Mouse (Mus musculus): Measurements from ENCODE around the gene Hsd17b7. TPM values are rescaled to one million over a fixed set of nuclear protein-coding genes. Genes with fewer than 3 reads are reported as not detected.

Hsd17b7 gene
- polyA plus RNA-seq, 1 experiment, result not detected

DNA sequence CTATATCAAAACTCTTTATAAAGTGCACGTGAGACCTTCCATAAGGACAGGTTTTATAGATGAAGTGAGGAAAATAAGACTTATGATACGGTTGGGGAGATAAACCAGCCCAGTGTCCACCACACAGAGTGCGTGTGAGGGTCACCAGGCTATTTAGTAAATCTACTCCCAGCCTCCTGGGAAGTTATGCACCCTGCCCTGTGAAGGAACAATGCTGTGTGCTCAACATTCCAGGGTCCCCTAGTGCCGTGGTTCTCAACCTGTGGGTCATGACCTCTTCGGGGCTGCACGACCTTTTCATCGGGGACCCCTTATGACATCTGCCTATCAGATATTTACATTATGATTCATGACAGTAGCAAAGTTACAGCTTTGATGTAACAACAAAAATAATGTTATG, 20.8 kb downstream of the Hsd17b7 start:
- Histone ChIP-seq H3K4me1 (ENCODE audit: control insufficient read depth, insufficient read depth, low read length) (no peaks in the 10 kb centered on the region), H3K27ac (ENCODE audit: insufficient read depth, low read depth, low read length) (no peak overlapping the region), H3K4me3 (ENCODE audit: insufficient read depth, low read depth, low read length) (no peak overlapping the region)
- WGBS, result 85% methylated on average over 7 of the region's 7 CpGs
- TF ChIP-seq POLR2A (IDR thresholded peaks at IDR 0.05; ENCODE audit: insufficient read depth, low read depth, low read length) (no peak), CTCF (IDR thresholded peaks at IDR 0.05; ENCODE audit: insufficient read depth, low read depth, low read length) (no peak)

DNA sequence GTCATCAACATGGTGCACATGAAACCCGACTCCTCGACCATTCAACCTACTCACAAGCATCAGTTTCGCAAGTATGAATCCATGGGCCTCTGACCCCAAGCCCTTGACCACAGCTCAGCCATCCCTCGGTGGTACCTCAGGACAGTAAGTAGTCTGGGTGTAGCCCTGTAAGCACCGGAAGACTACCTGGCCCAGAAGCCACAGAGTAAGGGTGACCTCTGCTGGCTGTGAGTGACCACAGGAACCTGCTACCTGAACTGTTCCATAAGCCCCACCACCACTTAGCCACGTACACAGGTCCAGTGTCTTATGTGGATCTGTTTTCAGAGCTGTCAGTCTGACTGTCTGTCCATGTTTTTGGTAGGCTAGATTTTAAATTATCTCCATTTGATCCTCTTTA, 21.4 kb downstream of the Hsd17b7 start:
- TF ChIP-seq CTCF (IDR thresholded peaks at IDR 0.05; ENCODE audit: insufficient read depth, low read depth, low read length) (no peak), POLR2A (IDR thresholded peaks at IDR 0.05; ENCODE audit: insufficient read depth, low read depth, low read length) (no peak)
- 83% methylated on average over 6 of the region's 6 CpGs for WGBS
- Histone ChIP-seq H3K27ac (ENCODE audit: insufficient read depth, low read depth, low read length) (no peak overlapping the region), H3K4me3 (ENCODE audit: insufficient read depth, low read depth, low read length) (no peak overlapping the region), H3K4me1 (ENCODE audit: control insufficient read depth, insufficient read depth, low read length) (no peaks in the 10 kb centered on the region)

DNA sequence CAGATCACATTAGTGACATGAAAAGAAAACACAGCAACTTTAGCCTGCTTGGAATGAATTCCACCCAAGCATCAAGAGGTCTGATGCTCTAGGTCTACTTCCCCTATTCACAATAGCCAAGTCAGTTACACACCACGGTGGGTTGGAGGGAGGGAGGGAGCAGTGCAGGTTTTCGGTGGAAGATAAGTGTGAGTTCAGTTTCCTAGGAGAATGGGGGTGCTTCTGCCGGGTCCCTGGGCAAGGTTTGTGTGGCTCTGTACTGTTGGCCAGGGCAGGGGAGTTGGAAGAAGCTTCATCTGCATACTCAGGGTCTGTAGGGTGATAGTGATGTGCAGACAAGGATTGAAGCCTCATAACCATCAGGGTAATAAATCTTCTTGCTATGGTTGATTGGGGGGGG, 23.0 kb downstream of the Hsd17b7 start:
- Histone ChIP-seq H3K4me1 (ENCODE audit: control insufficient read depth, insufficient read depth, low read length) (no peaks in the 10 kb centered on the region), H3K27ac (ENCODE audit: insufficient read depth, low read depth, low read length) (no peak overlapping the region)
- WGBS, result 82% methylated on average over 3 of the region's 3 CpGs

DNA sequence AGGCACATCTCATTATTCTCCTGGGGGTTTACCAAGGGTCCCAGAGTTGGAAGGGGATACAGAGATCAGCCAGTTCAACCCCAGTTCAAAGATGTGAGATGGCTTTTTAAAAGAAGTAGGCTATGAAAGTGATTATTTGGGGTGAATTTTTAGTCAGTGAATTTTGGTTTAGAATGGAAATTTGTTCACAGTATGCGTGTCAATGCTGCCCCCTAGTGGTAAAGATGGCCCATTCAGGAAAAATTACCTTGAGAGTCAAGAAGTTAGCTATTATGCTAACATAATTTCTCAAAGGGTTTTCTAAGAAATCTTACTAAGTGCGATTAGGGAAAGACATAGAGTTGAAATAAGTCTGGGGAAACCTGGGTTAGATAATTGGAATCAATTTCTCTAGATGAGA, 29.7 kb downstream of the Hsd17b7 start:
- no peak for TF ChIP-seq CTCF (IDR thresholded peaks at IDR 0.05; ENCODE audit: insufficient read depth, low read depth, low read length)
- TF ChIP-seq POLR2A (IDR thresholded peaks at IDR 0.05; ENCODE audit: insufficient read depth, low read depth, low read length), result no peak
- Histone ChIP-seq H3K27ac (ENCODE audit: insufficient read depth, low read depth, low read length) (no peak overlapping the region), H3K4me1 (ENCODE audit: control insufficient read depth, insufficient read depth, low read length) (no peaks in the 10 kb centered on the region), H3K4me3 (ENCODE audit: insufficient read depth, low read depth, low read length) (no peak overlapping the region)
- 6% methylated on average over 2 of the region's 2 CpGs for WGBS

More for the DNA sequence above, 23.0 kb downstream of the Hsd17b7 start:
- TF ChIP-seq POLR2A (IDR thresholded peaks at IDR 0.05; ENCODE audit: insufficient read depth, low read depth, low read length) (no peak), CTCF (IDR thresholded peaks at IDR 0.05; ENCODE audit: insufficient read depth, low read depth, low read length) (no peak)
- H3K4me3 ChIP-seq (ENCODE audit: insufficient read depth, low read depth, low read length), result no peak overlapping the region

DNA sequence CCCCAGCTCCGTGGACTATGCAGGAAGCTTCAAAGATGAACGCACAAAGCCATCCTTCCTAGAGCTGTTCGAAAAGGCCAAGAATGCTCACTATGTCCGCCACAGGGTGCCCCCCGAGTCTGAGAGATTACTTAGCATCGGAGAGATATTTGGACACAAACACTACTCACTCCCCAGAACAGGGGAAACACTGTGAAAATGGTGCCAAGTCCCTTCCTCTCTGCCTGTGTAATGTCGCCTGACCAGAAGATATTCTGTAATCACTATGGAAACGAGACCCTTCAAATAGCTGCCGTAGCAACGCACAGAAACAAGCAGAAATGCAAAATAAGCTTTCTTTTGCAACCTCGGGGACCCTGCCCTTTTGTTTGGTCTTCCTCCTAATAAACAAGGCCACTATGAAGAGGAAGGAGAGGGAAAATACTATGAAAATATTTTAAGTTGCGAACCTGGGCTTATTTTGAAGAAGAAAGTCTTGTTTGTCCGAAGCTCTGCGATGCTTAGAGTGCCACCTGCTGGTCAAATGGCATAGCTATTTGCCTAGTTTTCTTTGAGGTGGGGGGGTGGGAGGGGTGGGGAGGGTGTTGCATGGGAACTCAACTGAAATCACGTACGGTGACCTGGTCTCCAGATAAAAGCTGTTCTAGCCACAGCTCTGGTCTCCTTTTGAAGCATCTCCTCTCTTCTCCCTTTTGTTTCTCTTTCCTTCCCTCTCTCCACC, 34.9 kb downstream of the Hsd17b7 start:
- peak overlapping the region; percentile 35 for H3K4me3 ChIP-seq (ENCODE audit: insufficient read depth, low read depth, low read length)
- peak overlapping the region; percentile 42; the same call in 1 of the 2 replicates for H3K27ac ChIP-seq (ENCODE audit: insufficient read depth, low read depth, low read length)
- TF ChIP-seq CTCF (IDR thresholded peaks at IDR 0.05; ENCODE audit: insufficient read depth, low read depth, low read length), result no peak
- peaks cover 4% of the 10 kb centered on the region for H3K4me1 ChIP-seq (ENCODE audit: control insufficient read depth, insufficient read depth, low read length)
- WGBS, result 5% methylated on average over 16 of the region's 16 CpGs

DNA sequence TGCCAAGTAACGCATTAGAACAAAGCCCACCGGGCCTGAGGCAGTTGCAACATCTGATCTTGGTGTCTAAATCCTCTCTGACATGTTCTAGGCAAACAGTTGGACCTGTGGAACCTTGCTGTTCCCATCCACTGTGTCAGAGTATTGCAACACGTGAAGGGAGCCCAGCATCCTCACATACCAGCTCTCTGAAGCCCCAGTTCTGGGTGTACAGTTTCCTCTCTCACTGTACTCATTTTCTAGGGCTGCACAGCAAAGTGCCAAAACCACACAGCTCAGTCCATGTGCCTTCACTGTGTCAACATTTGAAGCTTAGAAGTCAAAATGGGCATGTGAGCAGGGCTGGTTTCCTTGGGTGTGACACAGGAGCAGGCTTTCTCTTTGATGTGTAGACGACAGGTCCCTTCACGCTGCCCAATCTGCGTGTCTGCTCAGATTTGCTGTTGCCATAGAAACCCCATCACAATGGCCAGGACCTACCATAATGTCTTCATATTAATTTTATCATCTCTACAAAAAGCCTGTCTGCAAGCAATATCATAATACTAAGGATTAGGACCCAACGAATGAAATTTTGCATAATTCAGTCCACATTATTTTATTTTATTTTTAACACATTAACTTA, 36.8 kb downstream of the Hsd17b7 start:
- peaks cover 4% of the 10 kb centered on the region for H3K4me1 ChIP-seq (ENCODE audit: control insufficient read depth, insufficient read depth, low read length)
- H3K27ac ChIP-seq (ENCODE audit: insufficient read depth, low read depth, low read length), result no peak overlapping the region
- 57% methylated on average over 7 of the region's 7 CpGs for WGBS
- no peak overlapping the region for H3K4me3 ChIP-seq (ENCODE audit: insufficient read depth, low read depth, low read length)
- TF ChIP-seq POLR2A (IDR thresholded peaks at IDR 0.05; ENCODE audit: insufficient read depth, low read depth, low read length) (no peak), CTCF (IDR thresholded peaks at IDR 0.05; ENCODE audit: insufficient read depth, low read depth, low read length) (no peak)

DNA sequence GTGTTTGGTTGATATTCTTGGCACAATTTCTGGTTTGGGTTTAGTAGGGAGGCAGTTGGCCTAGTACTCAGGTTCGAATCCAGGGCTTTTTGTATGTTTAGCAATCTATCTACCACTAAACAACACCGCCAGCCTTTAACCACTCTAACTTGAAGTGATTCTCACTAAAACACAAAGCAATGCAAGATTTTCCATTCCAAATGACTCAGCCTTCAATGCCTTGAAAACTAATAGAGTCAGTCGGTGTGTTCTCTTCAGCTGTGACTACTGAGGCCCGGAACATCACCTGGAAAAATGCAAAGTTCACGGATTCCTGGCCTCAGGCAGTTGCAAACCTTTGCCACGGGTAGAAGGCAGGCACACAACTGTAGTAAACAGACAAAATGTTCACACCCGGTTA, 37.3 kb downstream of the Hsd17b7 start:
- H3K4me3 ChIP-seq (ENCODE audit: insufficient read depth, low read depth, low read length), result no peak overlapping the region
- no peak for TF ChIP-seq CTCF (IDR thresholded peaks at IDR 0.05; ENCODE audit: insufficient read depth, low read depth, low read length)
- no peak for TF ChIP-seq POLR2A (IDR thresholded peaks at IDR 0.05; ENCODE audit: insufficient read depth, low read depth, low read length)
- H3K27ac ChIP-seq (ENCODE audit: insufficient read depth, low read depth, low read length), result no peak overlapping the region
- H3K4me1 ChIP-seq (ENCODE audit: control insufficient read depth, insufficient read depth, low read length), result peaks cover 4% of the 10 kb centered on the region
- 47% methylated on average over 7 of the region's 7 CpGs for WGBS

DNA sequence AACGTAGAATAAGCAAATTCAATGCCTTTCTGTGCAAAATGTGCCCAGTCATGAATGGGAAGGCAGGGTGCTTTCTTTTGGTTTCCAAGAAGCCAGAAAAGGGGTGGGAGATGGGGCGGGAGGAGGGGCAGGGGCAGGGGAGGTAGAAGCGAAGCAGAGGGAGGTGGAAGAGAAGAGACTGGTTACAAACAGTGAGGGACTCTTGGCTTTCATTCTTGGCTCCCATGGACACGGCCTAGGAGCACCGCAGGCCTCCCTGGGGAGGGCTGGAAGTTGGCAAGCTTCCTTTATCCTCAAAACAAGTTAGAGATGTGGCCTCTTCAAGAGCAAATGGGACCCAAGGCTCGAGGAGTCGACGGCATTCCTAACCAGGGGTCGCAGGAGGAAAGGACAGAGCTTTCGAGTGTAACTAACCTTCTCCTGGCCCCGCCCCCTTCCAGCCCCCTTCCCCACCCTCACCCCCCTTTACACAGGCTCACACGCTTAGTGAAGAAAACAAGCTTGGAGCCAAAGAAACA, 40.5 kb downstream of the Hsd17b7 start, which contains the start of gene Ccdc190:
Gene Ccdc190, plus strand, starts transcription at position 195 of the 518 bp plus-strand sequence.
- no peak for TF ChIP-seq CTCF (IDR thresholded peaks at IDR 0.05; ENCODE audit: insufficient read depth, low read depth, low read length)
- TF ChIP-seq POLR2A (IDR thresholded peaks at IDR 0.05; ENCODE audit: insufficient read depth, low read depth, low read length), result no peak
- Histone ChIP-seq H3K27ac (ENCODE audit: insufficient read depth, low read depth, low read length) (no peak within 1 kb of the TSS), H3K4me3 (ENCODE audit: insufficient read depth, low read depth, low read length) (no peak within 1 kb of the TSS), H3K4me1 (ENCODE audit: control insufficient read depth, insufficient read depth, low read length) (peaks cover under 1% of the 10 kb centered on the region)
- WGBS, result 20% methylated on average over 12 of the region's 12 CpGs

DNA sequence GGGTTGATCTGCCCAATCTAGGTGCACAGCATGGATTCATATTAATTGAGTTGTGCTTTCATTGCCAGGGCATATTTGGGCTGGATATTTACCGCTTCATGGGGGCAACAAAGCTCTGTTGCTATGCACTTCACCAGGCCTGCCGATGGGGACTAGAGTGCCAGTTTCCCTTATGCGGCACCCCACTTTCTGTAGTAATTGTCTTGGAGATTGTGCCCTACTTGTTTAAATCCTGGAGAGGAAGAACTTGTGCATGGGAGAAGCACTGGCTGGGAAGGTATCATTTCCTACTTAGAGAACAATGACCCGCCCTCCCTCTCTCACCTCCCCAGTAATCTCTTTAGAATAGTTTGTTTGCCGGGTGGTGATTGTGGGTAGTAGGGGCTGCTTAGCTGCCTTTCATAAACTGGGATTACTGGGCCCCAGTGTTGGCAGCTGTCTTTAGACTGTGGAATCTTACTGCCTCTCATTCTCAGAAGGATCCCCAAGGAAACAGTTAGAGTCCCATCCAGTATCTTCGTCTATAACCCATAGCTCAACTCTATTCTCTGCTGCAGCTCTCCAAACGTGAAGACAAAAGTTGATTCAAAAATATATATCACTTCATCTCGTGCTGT, 41.2 kb downstream of the Hsd17b7 start:
- no peak overlapping the region for H3K4me3 ChIP-seq (ENCODE audit: insufficient read depth, low read depth, low read length)
- TF ChIP-seq CTCF (IDR thresholded peaks at IDR 0.05; ENCODE audit: insufficient read depth, low read depth, low read length), result no peak
- TF ChIP-seq POLR2A (IDR thresholded peaks at IDR 0.05; ENCODE audit: insufficient read depth, low read depth, low read length), result no peak
- H3K27ac ChIP-seq (ENCODE audit: insufficient read depth, low read depth, low read length), result no peak overlapping the region
- WGBS, result 55% methylated on average over 8 of the region's 8 CpGs
- H3K4me1 ChIP-seq (ENCODE audit: control insufficient read depth, insufficient read depth, low read length), result no peaks in the 10 kb centered on the region; the same call in none of the 2 replicates
